Mouse (Mus musculus) layer of hippocampus, postnatal 14 days (tissue): ENCODE results near the gene Adam19. TPM values are rescaled to one million over a fixed set of nuclear protein-coding genes. Genes with fewer than 3 reads are reported as not detected.
"Not testable (repeated sequence)": the region's sequence is repeated elsewhere in the genome, so short reads cannot be mapped to it uniquely, and the experiment has no call there.

ENCODE experiments used
- DNase-seq, 2 experiments: peaks; one replicate each; pipeline ENCODE4 v3.0.0; 2021 to 2022; ENCODE audit warnings: low spot score in 2 of 2, mixed read lengths in 1 of 2
- long read RNA-seq, 2 experiments: library from polyadenylated mRNA; stranded (forward); transcript quantifications; one replicate each; pipeline ENCODE4 v2.0.0; 2021
- total RNA-seq, 2 experiments: library from RNA; stranded (reverse); gene quantifications; 2 replicates each; pipeline ENCODE4 v1.2.3; 2021

The Adam19 gene
- total RNA-seq = 10 to 100 TPM; 27.5 to 28.4 TPM
- long read RNA-seq, experiment 1, full-length matches to known transcripts = 2 of 11 reads
- long read RNA-seq, experiment 1, partial matches to known transcripts = 1 of 11 reads
- long read RNA-seq, experiment 1, other reads (novel, unspliced or antisense) = 8 of 11 reads
- long read RNA-seq, experiment 2, full-length matches to known transcripts = 2 of 11 reads
- long read RNA-seq, experiment 2, partial matches to known transcripts = 1 of 11 reads
- long read RNA-seq, experiment 2, other reads (novel, unspliced or antisense) = 8 of 11 reads

DNA sequence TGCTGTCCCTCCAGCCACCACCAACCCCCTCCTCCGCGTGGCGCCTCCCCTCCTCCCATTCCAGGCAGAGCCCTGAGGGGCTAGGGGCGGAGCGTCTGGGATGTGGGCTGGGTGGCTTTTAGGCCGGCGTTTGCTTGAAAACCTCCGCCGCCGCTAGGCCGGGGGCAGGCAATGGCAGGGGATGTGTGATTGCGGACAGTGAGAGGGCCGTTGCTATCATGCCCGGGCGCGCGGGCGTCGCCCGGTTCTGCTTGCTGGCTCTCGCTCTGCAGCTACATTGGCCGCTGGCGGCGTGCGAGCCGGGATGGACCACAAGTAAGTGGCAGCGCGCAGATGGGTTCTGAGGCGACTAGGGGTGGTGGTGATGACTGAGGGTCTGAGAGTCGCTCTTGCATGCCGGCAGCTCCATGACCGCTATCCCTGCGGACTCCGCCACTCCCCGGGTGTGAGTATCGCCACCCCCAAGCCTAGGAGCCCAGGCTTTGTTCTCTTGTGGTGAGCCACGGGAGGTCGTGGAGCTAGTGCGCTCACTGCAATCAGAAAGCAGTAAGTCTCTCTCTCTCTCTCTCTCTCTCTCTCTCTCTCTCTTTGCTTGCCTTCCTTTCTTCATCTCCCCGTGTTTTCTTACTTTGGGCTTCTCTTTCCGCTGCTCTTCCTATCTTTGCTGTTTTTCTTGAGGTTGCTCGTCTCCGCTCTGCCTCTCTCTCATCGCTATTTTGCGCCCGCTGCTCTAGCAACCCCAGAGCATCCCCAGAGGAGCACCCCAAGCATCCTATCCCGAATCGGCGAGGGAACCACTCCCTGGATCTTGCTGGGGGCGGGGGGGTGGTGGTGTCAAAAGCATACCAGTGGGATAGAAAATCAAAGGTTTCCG, at the start of gene Adam19:
Adam19 (plus strand) TSS at position 97 of the 874 bp plus-strand sequence.
- DNase-seq = peak; percentile 64 to 76

DNA sequence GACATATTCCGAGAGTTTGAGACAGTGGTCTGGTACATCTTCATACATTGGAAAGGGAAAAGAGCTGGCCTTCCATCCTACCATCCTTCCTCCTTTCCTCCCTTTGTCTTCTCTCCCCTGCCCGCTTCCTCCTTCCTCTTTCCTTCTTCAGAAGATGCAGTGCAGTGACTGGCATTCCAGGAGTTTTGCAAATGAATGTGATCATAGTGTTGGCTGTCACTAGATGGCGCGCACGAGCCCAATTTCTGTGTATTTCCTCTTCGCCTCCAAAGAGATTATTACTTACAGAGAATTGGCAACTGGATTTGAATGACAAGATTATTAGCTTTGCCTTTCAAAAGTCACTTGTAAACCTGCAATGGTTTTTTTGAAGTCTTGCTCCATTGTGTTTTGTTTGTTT, 39.7 kb upstream of the Adam19 start:
- DNase-seq = peak; percentile 57 to 71

DNA sequence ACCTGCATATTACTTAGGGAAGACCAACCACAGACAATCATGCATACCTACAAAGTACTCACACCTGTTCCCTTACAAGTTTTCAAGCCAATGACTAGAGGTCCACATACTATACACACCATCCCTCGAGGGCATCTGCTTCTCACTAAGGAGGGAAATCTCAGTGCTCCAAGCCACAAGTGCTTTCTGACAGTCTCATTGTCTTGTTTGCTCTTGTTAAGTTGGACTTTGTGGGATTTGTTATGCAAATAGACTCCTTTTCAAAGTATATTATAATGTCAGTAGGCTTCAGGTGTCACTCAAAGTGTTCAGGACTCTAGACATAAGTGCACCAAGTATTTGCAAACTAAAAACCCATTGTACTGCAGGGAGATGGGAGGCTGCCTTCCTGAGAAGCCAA, 35.5 kb upstream of the Adam19 start:
- DNase-seq = no peak

DNA sequence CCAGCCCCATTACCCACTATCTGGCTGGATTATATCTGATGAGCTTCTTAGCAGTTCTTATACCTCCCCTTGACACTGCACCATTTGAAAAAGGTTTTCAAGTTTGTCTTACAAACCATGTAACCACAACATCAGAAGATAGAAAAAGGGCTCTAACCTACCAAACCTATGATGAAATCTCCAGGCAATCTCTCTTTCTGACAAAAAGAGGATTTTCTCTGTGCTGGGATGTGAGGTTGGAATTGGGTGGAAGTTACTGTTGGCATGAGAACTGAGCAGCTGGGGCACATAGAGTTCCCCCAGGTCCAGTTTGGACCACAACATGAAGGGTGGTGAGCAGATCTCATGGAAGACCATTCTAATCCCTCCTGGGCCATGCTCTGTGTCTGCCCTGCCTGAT, 33.9 kb upstream of the Adam19 start:
- DNase-seq = no peak

DNA sequence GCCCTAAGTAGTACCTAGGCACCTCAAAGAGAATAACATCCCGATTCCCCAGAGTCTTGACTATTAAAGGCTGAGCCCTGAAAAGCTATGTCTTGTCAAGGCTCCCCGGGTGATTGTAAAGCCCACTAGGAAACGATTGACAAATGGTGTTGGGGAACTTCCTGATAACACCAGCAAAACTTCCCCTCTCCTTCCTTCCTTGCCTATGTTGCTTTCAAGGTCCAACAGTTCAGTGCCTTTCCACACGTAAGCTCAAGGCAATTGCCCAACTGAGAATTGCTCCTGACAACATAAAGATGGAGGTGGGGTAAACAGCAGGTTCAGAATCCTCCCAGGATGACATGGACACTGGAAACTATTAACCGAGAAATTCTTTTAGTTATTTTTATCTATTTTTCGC, 32.8 kb upstream of the Adam19 start:
- DNase-seq = no peak

DNA sequence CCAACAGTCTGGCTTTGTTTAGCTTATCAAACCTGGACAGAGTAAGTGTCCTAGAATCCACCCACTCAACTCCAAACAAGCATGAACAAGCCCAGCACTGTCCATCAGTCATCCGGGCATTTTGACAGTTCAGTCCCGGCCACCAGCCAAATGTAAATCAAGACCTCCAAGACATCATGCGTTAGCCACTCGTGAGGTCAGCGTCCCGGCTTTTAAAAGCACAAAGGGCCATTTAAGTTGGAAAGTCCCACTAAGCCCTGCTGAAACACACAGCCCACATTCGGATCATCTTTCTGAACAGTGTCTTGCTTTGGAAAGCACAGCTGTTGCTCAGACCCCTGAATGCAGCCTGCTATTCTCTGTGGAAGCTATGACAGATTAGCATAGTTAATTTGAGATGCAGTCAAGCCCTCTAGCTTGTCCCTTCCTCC, 29.8 kb upstream of the Adam19 start:
- no peak for DNase-seq

DNA sequence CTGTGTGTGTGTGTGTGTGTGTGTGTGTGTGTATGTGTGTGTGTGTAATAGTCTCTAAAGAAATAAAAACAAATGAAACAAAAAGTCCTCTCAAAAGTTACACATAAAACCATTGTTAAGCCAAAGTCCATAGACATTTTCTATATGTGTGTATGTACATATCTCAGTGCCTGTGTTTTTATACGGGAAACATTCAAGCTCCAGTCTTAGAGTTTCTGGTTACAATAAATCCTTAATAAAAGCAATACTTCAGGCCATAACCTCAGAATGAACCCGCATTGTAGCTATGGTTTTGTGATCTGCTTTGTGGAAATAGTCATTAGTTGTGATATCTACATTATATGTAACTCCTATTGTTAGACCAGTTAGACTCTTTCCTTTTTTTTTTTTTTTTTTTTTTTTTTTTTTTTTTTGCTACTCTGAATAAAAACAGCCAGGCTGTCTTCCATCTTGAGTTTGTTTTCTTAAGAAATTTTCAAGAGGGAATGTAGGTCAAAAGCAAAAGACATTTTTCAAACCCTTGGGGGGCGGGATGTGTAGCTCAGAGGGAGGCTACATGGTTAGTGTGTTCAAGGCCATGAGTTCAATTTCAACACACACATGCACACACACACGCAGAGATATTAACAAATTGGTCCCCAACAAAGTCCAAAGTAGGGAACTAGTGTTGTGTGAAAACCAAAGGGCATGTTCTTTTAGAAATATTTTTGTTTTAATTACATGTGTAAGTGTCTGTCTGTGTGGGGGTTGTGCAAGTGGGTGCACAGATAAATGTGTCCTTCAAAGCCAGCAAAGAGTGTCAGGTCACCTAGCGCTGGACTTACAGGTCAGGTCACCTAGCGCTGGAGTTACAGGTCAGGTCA, 27.6 kb upstream of the Adam19 start:
- DNase-seq = no peak

DNA sequence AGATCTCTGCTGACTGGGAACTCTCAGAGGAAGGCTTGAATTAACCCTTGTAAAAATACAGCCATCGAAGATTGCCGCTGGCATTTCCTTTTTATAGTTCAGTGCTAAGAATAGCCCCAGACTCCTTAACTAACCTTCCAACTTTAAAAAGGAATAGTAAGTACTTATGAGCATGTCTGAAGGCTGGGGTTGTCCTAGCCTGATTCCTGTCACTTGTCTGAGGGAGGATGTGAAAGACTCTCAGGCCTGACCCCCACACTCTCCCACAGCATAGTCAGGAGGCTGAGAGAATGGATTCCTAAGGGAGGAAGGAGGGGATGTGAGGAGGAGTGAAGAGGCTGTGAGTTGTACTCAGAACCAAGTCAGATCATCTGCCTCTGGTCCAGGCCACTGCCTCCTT, 26.3 kb upstream of the Adam19 start:
- no peak for DNase-seq

DNA sequence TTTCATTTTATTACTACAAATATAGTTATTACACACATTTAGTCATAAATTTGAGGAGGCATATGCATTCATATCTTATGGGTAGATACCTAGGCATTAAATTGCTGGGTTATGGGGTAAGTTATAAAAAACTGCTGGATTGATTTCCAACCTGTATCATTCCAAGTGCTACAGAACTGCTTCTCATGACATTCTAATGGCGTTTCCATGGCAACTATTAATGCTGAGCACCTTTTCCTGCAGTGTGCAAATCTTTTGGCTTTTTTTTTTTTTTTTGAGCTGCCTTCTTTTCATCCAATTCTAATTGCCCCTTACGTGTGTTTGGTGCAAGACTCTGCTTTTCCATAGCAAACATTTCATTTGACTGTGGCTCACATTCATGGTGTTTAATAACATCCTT, 25.8 kb upstream of the Adam19 start:
- no peak for DNase-seq

DNA sequence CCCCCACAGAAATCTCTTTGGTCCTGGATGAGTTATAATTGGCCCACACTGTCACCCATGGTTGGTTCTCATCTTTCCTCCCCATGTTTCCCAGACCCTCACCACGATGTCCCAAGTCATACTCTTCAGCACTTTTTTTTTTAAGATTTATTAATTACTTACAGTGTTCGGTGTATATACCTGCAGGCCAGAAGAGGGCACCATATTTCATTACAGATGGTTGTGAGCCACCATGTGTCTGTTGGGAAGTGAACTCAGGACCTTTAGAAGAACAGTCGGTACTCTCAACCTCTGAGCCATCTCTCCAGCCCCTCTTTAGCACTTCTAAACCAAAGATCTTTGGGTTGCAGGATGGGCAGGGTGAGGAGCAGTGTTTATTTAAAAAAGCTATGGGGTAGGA, 24.3 kb upstream of the Adam19 start:
- DNase-seq = no peak

DNA sequence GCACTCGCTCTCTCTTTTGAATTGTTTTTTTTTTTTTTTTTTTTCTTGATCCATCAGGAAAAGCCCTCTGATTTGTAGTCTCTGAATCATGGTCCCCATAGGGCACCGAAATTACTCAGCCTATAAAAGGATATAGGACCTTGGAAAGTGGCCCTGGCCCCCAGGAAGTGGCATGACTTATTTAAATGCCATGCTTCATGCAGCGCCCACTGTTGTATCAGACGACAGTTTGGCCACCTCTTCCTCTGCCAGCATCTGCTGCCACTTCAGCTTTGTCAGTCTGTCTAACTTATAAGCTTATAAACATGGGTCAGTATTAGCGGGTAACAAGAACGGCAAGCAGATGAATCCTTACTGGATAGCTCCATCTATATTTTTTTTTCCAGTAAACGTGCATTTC, 22.8 kb upstream of the Adam19 start:
- DNase-seq = no peak

DNA sequence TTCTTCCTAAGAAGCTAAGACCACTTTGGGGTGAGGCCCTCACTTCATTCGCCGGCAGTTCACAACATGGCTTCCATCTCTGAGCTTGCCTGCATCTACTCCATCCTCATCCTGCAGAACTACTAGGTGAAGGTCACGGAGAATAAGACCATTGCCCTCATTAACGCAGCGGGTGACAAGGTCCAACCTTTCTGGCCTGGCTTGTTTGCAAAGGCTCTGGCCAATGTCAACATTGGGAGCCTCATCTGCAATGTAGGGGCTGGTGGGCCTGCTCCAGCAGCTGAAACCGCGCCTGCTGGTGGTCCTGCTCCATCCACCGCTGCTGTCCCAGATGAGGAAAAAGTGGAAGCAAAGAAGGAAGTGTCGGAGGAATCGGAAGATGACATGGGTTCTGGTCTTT, 19.4 kb upstream of the Adam19 start:
- DNase-seq = no peak

DNA sequence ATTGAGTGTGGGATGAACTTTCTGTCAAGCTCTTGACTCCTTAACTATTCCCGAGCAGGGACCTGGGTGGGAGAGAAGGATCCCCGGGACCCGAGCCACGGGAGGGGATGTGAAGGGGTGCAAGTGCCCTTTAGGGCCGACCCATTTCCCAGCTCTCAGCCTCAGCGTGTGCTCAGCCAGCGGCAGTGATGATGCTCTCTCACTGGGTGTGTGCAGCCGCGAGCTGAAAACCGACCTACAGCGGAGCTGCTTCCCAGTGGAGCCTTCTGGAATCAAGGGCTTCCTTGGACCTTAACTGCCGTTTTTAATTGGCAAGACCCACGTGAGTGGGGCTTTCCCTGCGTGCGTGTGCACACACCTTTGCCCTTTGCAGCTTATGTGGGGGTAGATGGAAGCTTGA, 16.9 kb upstream of the Adam19 start:
- DNase-seq = no peak

DNA sequence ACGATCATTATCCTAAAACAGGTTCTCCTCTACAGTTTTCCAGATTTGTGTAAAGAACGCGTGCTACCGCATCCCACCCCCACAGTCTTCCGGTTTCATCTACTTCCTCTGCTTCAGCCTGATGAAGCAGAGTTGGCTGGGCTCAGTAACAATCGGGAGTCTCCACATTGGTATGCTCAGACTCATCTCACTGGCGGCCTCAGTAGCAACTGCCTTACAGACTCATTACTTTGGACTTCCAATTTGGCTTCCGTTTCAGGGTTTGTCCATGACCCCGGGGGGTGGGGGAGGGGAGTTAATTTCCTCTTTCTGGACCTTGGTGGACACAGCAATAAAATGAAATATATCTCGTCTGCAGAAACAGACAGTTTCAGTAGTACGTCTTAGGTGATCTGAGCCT, 16.5 kb upstream of the Adam19 start:
- DNase-seq = no peak

DNA sequence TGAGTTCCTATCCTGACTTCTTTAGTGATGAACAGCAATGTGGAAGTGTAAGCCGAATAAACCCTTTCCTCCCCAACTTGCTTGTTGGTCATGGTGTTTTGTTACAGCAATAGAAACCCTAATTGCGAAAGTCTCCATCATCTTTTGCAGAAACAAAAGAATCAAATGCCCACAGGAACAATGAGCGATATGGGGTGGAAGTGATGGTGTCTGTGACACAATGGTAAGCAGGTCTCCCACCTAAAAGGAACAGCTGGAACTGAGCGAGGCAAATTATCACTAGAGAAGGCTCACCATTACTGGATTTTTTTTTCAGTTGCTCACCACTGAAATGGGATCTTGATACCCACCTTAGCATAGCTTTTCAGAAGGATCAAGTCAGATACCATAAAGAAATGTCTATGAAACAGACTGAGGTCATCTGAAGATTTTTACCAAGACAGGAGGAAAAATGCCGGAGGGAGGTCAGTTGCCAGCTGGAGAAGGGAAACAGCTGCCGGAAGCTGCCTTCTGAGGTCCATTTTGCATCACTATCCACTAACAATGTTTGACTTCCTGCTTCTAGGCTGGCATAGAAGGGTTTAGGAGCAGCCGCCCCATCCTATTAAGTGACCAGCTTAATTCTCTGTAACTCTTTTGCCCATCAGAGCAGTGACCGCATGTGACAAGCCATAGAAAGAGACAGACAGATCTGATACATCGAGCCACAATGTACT, 14.8 kb upstream of the Adam19 start:
- no peak for DNase-seq

DNA sequence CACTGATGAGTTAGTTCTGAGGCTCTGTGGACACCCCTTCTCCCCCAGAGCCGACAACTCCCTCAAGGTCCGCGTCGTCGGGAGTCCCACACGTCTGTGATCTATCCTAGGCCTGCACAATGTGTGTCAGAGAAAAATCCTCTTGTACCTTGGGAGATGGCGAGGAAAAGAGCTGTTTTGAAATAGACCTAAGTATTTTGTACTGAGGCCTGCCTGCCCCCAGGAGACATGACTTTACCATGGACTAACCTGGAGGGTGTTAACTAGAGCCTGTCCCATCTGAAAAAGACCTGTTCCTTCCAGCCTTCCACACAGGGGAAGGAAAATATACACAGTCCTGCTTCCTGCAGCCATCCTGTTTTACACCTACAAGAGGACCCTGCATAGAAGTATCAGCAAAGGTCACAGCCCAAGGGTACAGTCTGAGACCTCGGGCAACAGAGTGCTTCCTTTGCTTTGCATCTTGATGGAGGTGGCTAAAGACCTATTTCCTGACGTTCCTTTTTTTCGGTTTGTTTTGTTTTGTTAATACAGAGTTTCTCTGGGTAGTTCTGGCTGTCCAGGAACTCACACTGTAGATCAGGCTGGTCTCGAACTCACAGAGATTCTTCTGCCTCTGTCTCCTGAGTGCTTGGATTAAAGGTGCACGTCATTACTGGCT, 14.1 kb upstream of the Adam19 start:
- no peak for DNase-seq

DNA sequence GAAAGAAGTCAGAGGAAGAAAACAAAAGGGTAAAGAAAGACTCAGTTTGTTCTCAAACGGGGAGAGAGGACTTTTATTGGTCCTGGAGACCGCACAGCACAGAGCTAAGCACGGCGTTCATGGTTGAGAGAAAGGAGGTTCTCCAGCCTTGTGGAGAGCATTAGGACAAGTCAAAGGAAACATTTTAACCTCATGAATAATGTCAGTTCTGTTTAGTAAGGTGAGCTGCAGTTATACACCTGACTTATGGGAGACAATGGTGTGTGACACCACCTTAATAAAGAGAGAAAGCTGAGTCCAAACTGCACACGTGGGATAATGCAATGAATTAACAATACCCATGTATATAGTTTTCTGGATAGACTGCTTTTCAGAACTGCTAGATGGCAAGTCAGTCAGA, 11.0 kb upstream of the Adam19 start:
- DNase-seq = no peak

DNA sequence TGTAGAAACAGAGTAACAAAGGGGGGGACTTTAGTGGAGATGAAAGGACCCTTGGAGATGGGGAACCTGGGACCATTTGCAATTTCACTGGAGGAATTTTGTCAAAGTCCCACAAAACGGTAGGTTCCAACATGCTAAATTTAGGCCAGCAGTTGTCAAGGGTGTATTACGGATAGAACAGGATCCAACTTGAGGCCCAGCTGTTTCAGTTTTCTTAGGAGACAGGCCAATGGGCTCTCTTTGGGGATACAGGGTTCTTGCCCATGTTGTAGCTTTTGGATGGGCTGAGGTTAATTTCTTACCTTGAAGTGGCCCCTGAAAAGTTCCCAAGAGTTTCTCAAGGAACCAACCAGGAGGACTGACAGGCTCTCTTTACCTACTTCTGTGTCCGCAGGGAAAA, 8.5 kb upstream of the Adam19 start:
- DNase-seq = no peak

DNA sequence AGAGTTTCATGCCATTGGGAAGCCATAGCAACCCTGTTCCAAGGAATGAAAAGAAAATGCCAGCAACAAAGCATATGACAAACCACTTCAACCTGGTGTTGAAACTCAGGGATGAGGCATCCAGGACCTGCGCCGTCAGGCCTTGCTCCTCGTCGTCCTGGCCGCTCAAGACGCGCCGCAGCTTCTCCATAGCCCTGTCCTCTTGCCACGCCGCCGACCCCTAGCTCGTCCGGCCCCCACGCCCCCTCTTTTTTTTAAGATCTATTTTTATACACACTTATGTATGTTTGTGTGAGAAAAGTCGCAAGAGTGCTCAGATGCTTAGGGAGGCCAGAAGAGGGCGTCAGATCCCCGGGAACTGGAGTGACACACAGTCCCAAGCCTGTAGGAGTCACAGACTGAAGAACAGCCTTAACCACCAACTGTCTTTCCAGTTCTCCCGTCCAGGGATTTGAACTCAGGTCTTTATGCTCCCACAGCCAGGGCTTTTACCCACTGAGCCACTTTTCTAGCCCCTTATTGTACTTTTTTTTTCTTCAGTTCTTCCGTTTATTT, 3.6 kb upstream of the Adam19 start, which contains the start of gene Gm12166:
Gm12166 (minus strand) TSS at position 217 of the 555 bp plus-strand sequence.
- DNase-seq = peak in 1 of 2 experiments; percentile 53

DNA sequence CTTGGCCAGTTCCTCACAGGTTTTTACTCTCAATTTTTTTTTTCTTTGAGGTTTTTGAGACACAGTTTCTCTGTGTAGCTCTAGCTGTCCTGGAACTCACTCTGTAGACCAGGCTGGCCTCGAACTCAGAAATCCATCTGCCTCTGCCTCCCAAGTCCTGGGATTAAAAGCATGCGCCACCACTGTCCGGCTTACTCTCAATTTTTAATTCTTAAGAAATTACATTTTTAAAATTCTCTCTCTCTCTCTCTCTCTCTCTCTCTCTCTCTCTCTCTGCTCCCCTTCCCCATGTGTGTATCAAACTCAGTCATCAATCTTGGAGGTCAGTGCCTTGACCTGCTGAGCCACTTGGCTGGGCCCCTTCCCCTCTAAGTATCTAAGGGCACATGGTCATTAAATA, 2.3 kb upstream of the Adam19 start:
- not testable (repeated sequence) for DNase-seq
